Mouse (Mus musculus): Measurements from ENCODE around the gene Rrm1. TPM values are rescaled to one million over a fixed set of nuclear protein-coding genes. Genes with fewer than 3 reads are reported as not detected.
"Not testable (repeated sequence)": the region's sequence is repeated elsewhere in the genome, so short reads cannot be mapped to it uniquely, and the experiment has no call there.

Gene Rrm1
- polyA plus RNA-seq, 1 experiment = 123 TPM

DNA sequence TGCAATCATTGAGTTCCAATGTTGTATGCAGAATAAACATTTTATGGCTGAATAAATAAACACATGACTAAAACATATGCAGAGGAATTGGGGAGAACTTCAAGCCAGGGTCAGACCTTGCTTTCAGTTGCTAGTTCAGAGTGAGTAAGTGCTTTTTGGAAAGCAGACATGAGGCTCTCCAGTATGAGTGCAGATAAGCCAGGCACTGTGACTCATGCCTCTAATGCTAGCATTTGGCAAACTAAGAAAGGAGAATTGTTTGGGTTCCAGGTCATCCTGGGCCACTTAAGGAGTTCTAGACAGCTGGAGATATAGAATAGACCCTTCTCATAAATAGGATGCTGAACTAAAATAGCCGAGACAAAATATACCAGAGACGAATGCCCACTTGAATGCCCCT lies 42.2 kb downstream of the Rrm1 start:
- no peak for TF ChIP-seq MYOD1 (IDR thresholded peaks at IDR 0.05; ENCODE audit: control insufficient read depth, insufficient read length, low read depth)
- no peak for TF ChIP-seq FOSL1 (IDR thresholded peaks at IDR 0.05; ENCODE audit: insufficient read depth, low read length, poor library complexity, severe bottlenecking)
- no peak for TF ChIP-seq MAX (IDR thresholded peaks at IDR 0.05)
- no peak for TF ChIP-seq CEBPB (IDR thresholded peaks at IDR 0.05; ENCODE audit: low read depth)
- no peak for TF ChIP-seq MYOG (IDR thresholded peaks at IDR 0.05; ENCODE audit: control insufficient read depth, extremely low read depth, insufficient read length)
- TF ChIP-seq USF1 (IDR thresholded peaks at IDR 0.05; ENCODE audit: low read depth) = no peak
- no peak for TF ChIP-seq CTCF (IDR thresholded peaks at IDR 0.05; ENCODE audit: control insufficient read depth, insufficient read depth, insufficient read length)

GRCm38 (mm10) chr7:102484766-102485165 lies 43.3 kb downstream of the Rrm1 start:
- not testable (repeated sequence) for H3K79me3 ChIP-seq (ENCODE audit: low read depth); H3K4me3 ChIP-seq (ENCODE audit: insufficient read depth, poor library complexity, severe bottlenecking); H3K36me3 ChIP-seq (ENCODE audit: control insufficient read depth, insufficient read depth); H3K27me3 ChIP-seq (ENCODE audit: control insufficient read depth, insufficient read depth, insufficient read length); H3ac ChIP-seq (ENCODE audit: control insufficient read depth, insufficient read length, low read depth); H3K79me2 ChIP-seq (ENCODE audit: control insufficient read depth, insufficient read depth)

More for the DNA sequence above, 42.2 kb downstream of the Rrm1 start:
- no peaks in the 10 kb centered on the region for H3K27me3 ChIP-seq (ENCODE audit: control insufficient read depth, insufficient read depth, insufficient read length)
- H3K79me2 ChIP-seq (ENCODE audit: control insufficient read depth, insufficient read depth) = no peaks in the 10 kb centered on the region
- H3K79me3 ChIP-seq (ENCODE audit: low read depth) = no peaks in the 10 kb centered on the region
- no peak overlapping the region for H3K4me3 ChIP-seq (ENCODE audit: insufficient read depth, poor library complexity, severe bottlenecking)
- H3ac ChIP-seq (ENCODE audit: control insufficient read depth, insufficient read length, low read depth) = no peak overlapping the region
- no peaks in the 10 kb centered on the region for H3K36me3 ChIP-seq (ENCODE audit: control insufficient read depth, insufficient read depth)

DNA sequence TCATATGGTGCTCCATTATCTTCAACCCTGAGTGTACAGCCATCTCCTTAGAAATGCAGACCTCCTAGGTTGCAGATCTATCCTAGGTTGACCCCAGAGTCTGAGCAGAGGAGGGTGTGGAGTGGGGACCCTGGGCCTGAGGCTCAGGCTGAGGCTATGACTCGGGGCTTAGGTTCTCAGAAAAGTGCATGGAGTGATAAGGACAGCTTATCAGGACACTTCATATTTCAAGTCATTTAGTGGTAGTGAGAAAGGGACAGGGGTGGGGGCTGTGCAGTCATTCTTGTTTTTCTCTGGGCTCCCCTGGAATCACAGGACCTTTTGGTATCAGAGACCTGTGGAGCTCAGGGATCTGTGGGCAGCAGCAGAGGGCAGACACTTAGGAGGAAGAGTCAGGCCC lies 44.6 kb downstream of the Rrm1 start:
- no peak overlapping the region for H3ac ChIP-seq (ENCODE audit: control insufficient read depth, insufficient read length, low read depth)
- no peak for TF ChIP-seq USF1 (IDR thresholded peaks at IDR 0.05; ENCODE audit: low read depth)
- TF ChIP-seq MYOG (IDR thresholded peaks at IDR 0.05; ENCODE audit: control insufficient read depth, extremely low read depth, insufficient read length) = no peak
- no peak for TF ChIP-seq MAX (IDR thresholded peaks at IDR 0.05)
- TF ChIP-seq MYOD1 (IDR thresholded peaks at IDR 0.05; ENCODE audit: control insufficient read depth, insufficient read length, low read depth) = no peak
- no peak for TF ChIP-seq CEBPB (IDR thresholded peaks at IDR 0.05; ENCODE audit: low read depth)
- no peak for TF ChIP-seq CTCF (IDR thresholded peaks at IDR 0.05; ENCODE audit: control insufficient read depth, insufficient read depth, insufficient read length)
- TF ChIP-seq FOSL1 (IDR thresholded peaks at IDR 0.05; ENCODE audit: insufficient read depth, low read length, poor library complexity, severe bottlenecking) = no peak
- no peak overlapping the region for H3K4me3 ChIP-seq (ENCODE audit: insufficient read depth, poor library complexity, severe bottlenecking)

DNA sequence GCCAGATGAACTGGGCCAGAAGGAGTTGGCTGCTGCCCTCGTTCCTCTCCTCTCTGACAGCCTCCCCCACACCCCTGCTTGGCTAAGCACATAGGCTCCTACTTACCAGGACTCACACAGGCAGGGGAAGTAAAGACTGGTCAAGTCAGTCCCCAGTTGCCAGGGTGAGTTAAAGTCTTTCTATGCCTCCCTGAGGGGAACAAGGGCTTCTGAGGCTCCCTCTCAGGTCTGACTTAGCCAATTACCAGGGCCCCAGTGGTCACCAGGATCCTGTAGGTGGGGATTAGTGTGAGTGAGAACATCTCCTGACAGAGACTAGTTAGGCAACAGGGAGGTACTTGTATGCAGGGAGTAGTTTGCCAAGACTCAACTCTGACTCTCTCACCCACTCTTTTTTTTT lies 46.7 kb downstream of the Rrm1 start, which contains the start of gene Olfr544:
Olfr544 (minus strand) TSS at position 153 of the 400 bp plus-strand sequence.
- no peak within 1 kb of the TSS for H3K4me3 ChIP-seq (ENCODE audit: insufficient read depth, poor library complexity, severe bottlenecking)
- no peaks in the 10 kb centered on the region for H3K27me3 ChIP-seq (ENCODE audit: control insufficient read depth, insufficient read depth, insufficient read length)
- TF ChIP-seq MYOD1 (IDR thresholded peaks at IDR 0.05; ENCODE audit: control insufficient read depth, insufficient read length, low read depth) (no peak), FOSL1 (IDR thresholded peaks at IDR 0.05; ENCODE audit: insufficient read depth, low read length, poor library complexity, severe bottlenecking) (no peak), MAX (IDR thresholded peaks at IDR 0.05) (no peak), CEBPB (IDR thresholded peaks at IDR 0.05; ENCODE audit: low read depth) (no peak), MYOG (IDR thresholded peaks at IDR 0.05; ENCODE audit: control insufficient read depth, extremely low read depth, insufficient read length) (no peak), CTCF (IDR thresholded peaks at IDR 0.05; ENCODE audit: control insufficient read depth, insufficient read depth, insufficient read length) (no peak), USF1 (IDR thresholded peaks at IDR 0.05; ENCODE audit: low read depth) (no peak)
- H3K79me3 ChIP-seq (ENCODE audit: low read depth) = no peaks in the 10 kb centered on the region
- H3K36me3 ChIP-seq (ENCODE audit: control insufficient read depth, insufficient read depth) = no peaks in the 10 kb centered on the region
- H3K79me2 ChIP-seq (ENCODE audit: control insufficient read depth, insufficient read depth) = no peaks in the 10 kb centered on the region
- no peak within 1 kb of the TSS for H3ac ChIP-seq (ENCODE audit: control insufficient read depth, insufficient read length, low read depth)

More for the DNA sequence above, 44.6 kb downstream of the Rrm1 start:
- Histone ChIP-seq H3K36me3 (ENCODE audit: control insufficient read depth, insufficient read depth) (no peaks in the 10 kb centered on the region), H3K79me2 (ENCODE audit: control insufficient read depth, insufficient read depth) (no peaks in the 10 kb centered on the region), H3K27me3 (ENCODE audit: control insufficient read depth, insufficient read depth, insufficient read length) (no peaks in the 10 kb centered on the region), H3K79me3 (ENCODE audit: low read depth) (no peaks in the 10 kb centered on the region)

- H3ac ChIP-seq (ENCODE audit: control insufficient read depth, insufficient read length, low read depth); H3K4me3 ChIP-seq (ENCODE audit: insufficient read depth, poor library complexity, severe bottlenecking); H3K79me3 ChIP-seq (ENCODE audit: low read depth); H3K27me3 ChIP-seq (ENCODE audit: control insufficient read depth, insufficient read depth, insufficient read length); H3K79me2 ChIP-seq (ENCODE audit: control insufficient read depth, insufficient read depth); H3K36me3 ChIP-seq (ENCODE audit: control insufficient read depth, insufficient read depth): not testable (repeated sequence)
Observed at GRCm38 (mm10) chr7:102494416-102494815, 52.9 kb downstream of the Rrm1 start.

GRCm38 (mm10) chr7:102499473-102499872 lies 58.0 kb downstream of the Rrm1 start, which contains the start of gene Olfr545:
TSS of gene Olfr545 (minus strand) at chr7:102499573.
- H3ac ChIP-seq (ENCODE audit: control insufficient read depth, insufficient read length, low read depth) = no peak within 1 kb of the TSS
- TF ChIP-seq USF1 (IDR thresholded peaks at IDR 0.05; ENCODE audit: low read depth) = no peak
- no peak for TF ChIP-seq CEBPB (IDR thresholded peaks at IDR 0.05; ENCODE audit: low read depth)
- no peak for TF ChIP-seq MYOD1 (IDR thresholded peaks at IDR 0.05; ENCODE audit: control insufficient read depth, insufficient read length, low read depth)
- no peak for TF ChIP-seq CTCF (IDR thresholded peaks at IDR 0.05; ENCODE audit: control insufficient read depth, insufficient read depth, insufficient read length)
- H3K27me3 ChIP-seq (ENCODE audit: control insufficient read depth, insufficient read depth, insufficient read length) = no peaks in the 10 kb centered on the region
- H3K79me2 ChIP-seq (ENCODE audit: control insufficient read depth, insufficient read depth) = no peaks in the 10 kb centered on the region
- H3K36me3 ChIP-seq (ENCODE audit: control insufficient read depth, insufficient read depth) = no peaks in the 10 kb centered on the region
- H3K4me3 ChIP-seq (ENCODE audit: insufficient read depth, poor library complexity, severe bottlenecking) = no peak within 1 kb of the TSS
- H3K79me3 ChIP-seq (ENCODE audit: low read depth) = no peaks in the 10 kb centered on the region

All from C2C12 (cell line).